Mouse (Mus musculus) yolk sac, embryonic 10.5 days (tissue): ENCODE measurements around the gene Snrnp25.

Source experiments
- DNase-seq: peaks from one replicate; pipeline ENCODE4 v3.0.0-alpha.2; 2017; ENCODE audit warnings: low spot score

Snrnp25 gene

GRCm38 (mm10) chr11:32205058-32205873, at the start of gene Snrnp25:
TSS of gene Snrnp25 (plus strand) at chr11:32205415.
- peak; percentile 96 for DNase-seq

- no peak for DNase-seq
Measured at GRCm38 (mm10) chr11:32156854-32157630, 48.2 kb upstream of the Snrnp25 start.

GRCm38 (mm10) chr11:32157791-32158594, 47.2 kb upstream of the Snrnp25 start:
- DNase-seq, result no peak

- no peak for DNase-seq
Measured at GRCm38 (mm10) chr11:32159176-32159575, 46.0 kb upstream of the Snrnp25 start.

GRCm38 (mm10) chr11:32160341-32160740, 44.9 kb upstream of the Snrnp25 start:
- DNase-seq, result no peak

GRCm38 (mm10) chr11:32161500-32161899, 43.7 kb upstream of the Snrnp25 start:
- DNase-seq, result no peak

- DNase-seq, result peak; percentile 50
Measured at GRCm38 (mm10) chr11:32161922-32162804, 43.1 kb upstream of the Snrnp25 start.

- DNase-seq, result no peak
Measured at GRCm38 (mm10) chr11:32166683-32167082, 38.5 kb upstream of the Snrnp25 start.

GRCm38 (mm10) chr11:32178506-32178905, 26.7 kb upstream of the Snrnp25 start:
- DNase-seq, result no peak

- no peak for DNase-seq
Measured at GRCm38 (mm10) chr11:32181246-32181645, 24.0 kb upstream of the Snrnp25 start.

- peak; percentile 40 for DNase-seq
Measured at GRCm38 (mm10) chr11:32181973-32182868, 23.0 kb upstream of the Snrnp25 start.

GRCm38 (mm10) chr11:32184469-32184868, 20.7 kb upstream of the Snrnp25 start:
- no peak for DNase-seq

- DNase-seq, result no peak
Measured at GRCm38 (mm10) chr11:32186031-32186430, 19.2 kb upstream of the Snrnp25 start.

GRCm38 (mm10) chr11:32187256-32187655, 18.0 kb upstream of the Snrnp25 start:
- no peak for DNase-seq

GRCm38 (mm10) chr11:32188881-32189280, 16.3 kb upstream of the Snrnp25 start:
- no peak for DNase-seq

GRCm38 (mm10) chr11:32189434-32189833, 15.8 kb upstream of the Snrnp25 start:
- DNase-seq, result no peak

- no peak for DNase-seq
Measured at GRCm38 (mm10) chr11:32190119-32190518, 15.1 kb upstream of the Snrnp25 start.

GRCm38 (mm10) chr11:32190603-32191110, 14.6 kb upstream of the Snrnp25 start:
- DNase-seq, result no peak

GRCm38 (mm10) chr11:32193156-32193555, 12.1 kb upstream of the Snrnp25 start:
- no peak for DNase-seq

- DNase-seq, result no peak
Measured at GRCm38 (mm10) chr11:32194086-32194485, 11.1 kb upstream of the Snrnp25 start.
